In genomic region chr5:74775596-74775995, GRCm38 (mm10) we compare ENCODE assay signal across 21 mouse cellular contexts.
"Had no signal": no experiment of that assay in that cellular context is flagged by ENCODE, and none has a peak within 500 bp of the region (broad histone marks: within the 10 kb centered on the region; RNA-seq: fewer than 3 reads in every experiment).

No protein-coding gene starts in this region.

- H3K36me3 ChIP-seq: heart, embryonic 13.5 days; heart, embryonic 15.5 days; hindbrain, embryonic 13.5 days; hindbrain, embryonic 15.5 days; intestine, embryonic 15.5 days; limb, embryonic 13.5 days; limb, embryonic 15.5 days; liver, embryonic 12.5 days had no signal

- H3K4me3 ChIP-seq: heart, embryonic 13.5 days; heart, embryonic 15.5 days; hindbrain, embryonic 13.5 days; hindbrain, embryonic 15.5 days; intestine, embryonic 15.5 days; left cerebral cortex, adult 2 months; limb, embryonic 13.5 days; limb, embryonic 15.5 days; liver, embryonic 12.5 days had no signal

- H3K27ac ChIP-seq: heart, embryonic 13.5 days; heart, embryonic 15.5 days; hindbrain, embryonic 13.5 days; hindbrain, embryonic 15.5 days; intestine, embryonic 15.5 days; left cerebral cortex, adult 2 months; limb, embryonic 13.5 days; limb, embryonic 15.5 days; liver, embryonic 12.5 days; liver, embryonic 14.5 days had no signal

- H3K9me3 ChIP-seq: heart, embryonic 13.5 days; heart, embryonic 15.5 days; hindbrain, embryonic 13.5 days; hindbrain, embryonic 15.5 days; intestine, embryonic 15.5 days; limb, embryonic 13.5 days; limb, embryonic 15.5 days; liver, embryonic 12.5 days had no signal

- H3K27me3 ChIP-seq: heart, embryonic 15.5 days; hindbrain, embryonic 13.5 days; hindbrain, embryonic 15.5 days; intestine, embryonic 15.5 days; limb, embryonic 13.5 days; limb, embryonic 15.5 days; liver, embryonic 12.5 days had no signal

- DNase-seq: gastrocnemius, postnatal 14 days; heart, adult 18-20 months; heart, postnatal 14 days; heart, postnatal 36 days; kidney, adult 18-20 months; kidney, adult 8-10 months; kidney, postnatal 10 days; kidney, postnatal 25 days; kidney, postnatal 4 days; layer of hippocampus, adult 9-11 months; lung, adult 18-20 months had no signal

- H3K4me1 ChIP-seq: heart, embryonic 15.5 days; hindbrain, embryonic 13.5 days; hindbrain, embryonic 15.5 days; intestine, embryonic 15.5 days; liver, embryonic 12.5 days had no signal
